Mouse (Mus musculus): Measurements from ENCODE around the gene Thegl.
"Not testable (repeated sequence)": the region's sequence is repeated elsewhere in the genome, so short reads cannot be mapped to it uniquely, and the experiment has no call there.

Thegl gene

DNA sequence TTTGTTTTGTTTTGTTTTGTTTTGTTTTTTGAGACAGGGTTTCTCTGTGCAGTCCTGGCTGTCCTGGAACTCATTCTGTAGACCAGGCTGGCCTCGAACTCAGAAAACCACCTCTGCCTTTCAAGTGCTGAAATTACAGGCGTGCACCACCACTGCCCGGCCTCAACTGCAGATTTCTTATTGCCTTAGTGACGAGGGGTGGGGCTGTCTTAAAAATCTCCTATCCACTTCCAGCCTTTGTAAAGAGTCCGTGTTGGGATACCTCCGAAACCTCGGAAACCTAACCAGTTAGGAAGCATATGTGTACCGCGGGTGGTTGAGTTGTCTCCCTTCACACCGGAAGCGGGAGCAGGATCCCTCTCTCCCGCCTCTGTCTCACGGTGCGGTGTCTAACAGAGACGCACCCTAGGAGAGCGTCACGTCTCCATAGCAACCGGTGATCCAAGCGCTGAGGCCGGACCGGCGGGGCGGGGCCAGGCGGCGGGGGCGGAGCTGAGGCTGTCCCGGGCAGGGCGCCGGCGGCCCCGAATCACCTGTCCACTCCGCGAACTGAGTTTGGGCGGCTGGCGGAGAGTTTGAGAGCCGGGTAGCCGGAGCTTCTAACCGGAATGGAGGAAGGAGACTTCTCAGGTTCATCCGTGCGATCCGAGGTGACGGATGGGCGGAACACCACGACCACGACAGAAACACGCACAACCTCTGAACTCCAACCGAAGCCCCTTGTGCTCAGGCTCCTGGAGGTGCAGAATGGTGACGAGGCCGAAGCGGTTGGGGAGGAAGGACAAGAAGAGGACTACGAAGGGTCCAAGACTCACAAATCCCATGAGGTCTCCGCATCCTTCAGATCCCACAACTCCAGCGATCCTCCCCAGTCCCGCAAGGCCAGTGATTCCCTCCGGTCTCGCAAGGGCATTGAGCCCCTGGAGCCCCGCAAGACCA, at the start of gene Thegl:
Gene Thegl, plus strand, starts transcription at position 480 of the 939 bp plus-strand sequence.
- DNase-seq, result peak; percentile 54 to 57

DNA sequence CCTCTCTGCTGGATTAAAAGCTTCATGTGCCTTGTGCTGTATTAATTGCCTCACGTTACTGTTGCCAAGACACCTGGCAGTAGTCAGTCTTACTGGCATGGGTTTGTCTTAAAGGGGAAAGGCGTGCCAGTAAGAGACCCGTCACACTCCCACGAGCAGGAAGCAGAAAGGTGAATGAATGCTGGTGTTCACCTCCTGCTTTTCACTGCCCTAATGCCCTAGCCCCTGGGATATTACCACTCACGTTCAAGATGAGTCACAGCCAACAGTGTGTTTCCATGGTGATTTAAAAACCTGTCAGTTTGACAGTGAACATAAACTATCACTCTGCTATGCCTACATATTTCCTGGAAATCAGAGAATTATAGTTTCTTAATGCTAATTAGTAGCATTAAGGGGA, 46.6 kb upstream of the Thegl start:
- no peak for DNase-seq

DNA sequence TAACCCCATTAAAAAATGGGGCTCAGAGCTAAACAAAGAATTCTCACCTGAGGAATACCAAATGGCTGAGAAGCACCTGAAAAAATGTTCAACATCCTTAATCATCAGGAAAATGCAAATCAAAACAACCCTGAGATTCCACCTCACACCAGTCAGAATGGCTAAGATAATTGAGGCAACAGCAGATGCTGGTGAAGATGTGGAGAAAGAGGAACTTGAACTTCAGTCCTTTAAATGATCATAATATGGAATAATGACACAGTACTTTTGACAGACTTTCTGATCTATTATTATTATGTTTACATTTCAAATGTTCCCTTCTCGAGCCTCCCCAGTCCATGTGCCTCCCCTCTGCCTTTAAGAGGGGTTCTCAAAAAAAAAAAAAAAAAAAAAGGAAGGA, 44.7 kb upstream of the Thegl start:
- DNase-seq, result not testable (repeated sequence)

DNA sequence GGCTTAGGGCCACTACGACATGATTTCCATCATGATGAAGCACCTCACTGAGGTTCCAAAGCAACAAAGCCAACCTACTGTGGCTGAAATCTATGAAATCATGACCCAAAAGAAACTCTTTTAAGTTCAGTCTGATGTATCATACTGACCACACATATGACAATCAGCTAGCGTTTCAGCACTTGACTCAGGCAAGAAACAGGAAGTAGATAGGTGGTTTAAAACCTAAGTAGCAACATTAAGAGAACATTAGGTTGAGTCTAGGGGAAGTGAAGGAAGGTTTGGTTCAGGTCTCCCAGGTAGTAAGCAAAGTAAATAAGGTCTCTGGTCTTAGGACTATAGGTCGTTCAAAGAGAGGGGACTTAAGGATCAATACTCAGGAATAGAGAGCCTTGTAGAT, 42.3 kb upstream of the Thegl start:
- DNase-seq, result no peak

DNA sequence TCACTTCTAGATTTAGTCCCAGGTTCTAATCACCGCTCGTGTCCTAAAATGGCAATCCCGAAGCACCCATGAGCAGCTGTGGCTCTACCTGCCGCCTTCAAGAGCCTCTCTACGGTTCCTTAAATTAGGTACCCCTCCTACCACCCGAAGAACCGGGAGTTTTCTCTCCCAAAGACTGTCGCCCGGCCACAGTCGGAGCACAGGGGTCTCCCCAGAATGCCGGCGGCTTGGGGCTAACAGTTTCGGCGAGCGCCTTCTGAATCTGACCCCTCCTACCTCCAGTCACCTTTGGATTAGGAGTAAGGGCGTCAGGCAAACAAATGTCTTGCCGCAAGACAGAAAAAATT, 41.6 kb upstream of the Thegl start:
- no peak for DNase-seq

DNA sequence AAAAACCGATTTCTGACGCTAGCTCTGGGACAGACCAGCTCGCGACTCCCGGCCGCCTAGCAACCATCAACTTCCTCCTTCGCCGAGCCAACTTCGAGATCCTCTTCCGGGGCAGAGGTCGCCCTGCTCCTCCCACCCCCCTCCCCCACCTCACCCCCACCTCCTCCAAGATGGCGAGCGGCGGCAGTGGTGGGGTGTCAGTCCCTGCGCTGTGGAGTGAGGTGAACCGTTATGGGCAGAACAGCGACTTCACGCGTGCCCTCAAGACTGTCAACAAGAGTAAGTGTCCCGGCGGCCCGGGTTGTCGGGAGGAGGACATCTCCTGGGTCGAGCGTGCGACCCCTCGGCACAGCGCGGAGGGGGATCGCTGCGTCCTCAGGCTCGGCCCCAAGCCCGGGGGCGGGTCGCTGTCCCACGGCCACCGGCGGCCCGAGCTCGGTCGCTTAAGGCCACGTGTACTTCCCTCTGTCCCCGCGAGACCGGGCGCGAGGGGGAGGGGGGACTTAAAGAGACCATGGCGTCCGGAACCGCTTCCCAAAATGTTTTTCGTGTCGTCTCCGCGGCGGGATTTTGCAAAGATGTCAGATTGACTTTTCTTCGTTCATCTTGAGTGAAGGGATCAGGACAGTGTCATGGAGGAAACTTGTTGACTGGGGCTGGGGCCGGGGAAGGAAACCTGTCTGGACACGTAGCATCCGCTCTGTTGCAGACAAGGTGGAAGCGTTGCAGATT, 41.1 kb upstream of the Thegl start, which contains the start of gene Srp72:
Gene Srp72, plus strand, starts transcription at position 130 of the 732 bp plus-strand sequence.
- peak; percentile 79 to 82 for DNase-seq

DNA sequence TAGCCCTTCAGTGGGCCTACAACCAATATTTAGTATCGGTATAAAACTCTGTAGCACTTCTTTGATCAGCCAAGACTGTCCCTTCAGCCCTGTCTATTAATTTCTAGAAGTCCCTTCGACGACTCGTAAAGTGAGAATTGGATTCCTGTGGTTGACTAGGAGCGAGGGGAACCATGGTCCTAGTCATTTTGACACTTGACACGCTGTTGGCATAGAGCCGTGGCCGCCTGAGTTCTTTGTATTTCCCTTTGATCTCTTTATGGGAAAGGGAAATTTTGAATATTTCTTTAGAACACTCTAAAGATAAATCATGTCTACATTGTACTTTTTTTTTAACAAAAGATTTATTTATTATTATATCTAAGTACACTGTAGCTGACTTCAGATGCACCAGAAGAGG, 40.1 kb upstream of the Thegl start:
- no peak for DNase-seq

DNA sequence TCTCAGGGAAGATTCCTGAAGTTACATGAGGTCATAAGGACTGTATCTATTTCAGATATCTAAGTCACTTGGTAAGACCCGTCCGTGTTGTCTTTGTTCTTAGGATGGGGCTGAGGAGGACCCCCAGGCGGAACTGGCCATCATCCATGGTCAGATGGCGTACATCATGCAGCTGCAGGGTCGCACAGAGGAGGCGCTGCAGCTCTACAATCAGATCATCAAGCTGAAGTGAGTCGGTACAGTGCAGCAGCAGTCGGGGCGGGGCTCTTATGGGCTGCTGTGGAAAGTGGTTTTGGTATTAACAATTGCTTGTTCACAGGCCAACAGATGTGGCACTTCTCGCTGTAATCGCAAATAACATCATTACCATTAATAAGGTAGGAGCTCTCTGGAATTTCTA, 31.8 kb upstream of the Thegl start:
- DNase-seq, result no peak

DNA sequence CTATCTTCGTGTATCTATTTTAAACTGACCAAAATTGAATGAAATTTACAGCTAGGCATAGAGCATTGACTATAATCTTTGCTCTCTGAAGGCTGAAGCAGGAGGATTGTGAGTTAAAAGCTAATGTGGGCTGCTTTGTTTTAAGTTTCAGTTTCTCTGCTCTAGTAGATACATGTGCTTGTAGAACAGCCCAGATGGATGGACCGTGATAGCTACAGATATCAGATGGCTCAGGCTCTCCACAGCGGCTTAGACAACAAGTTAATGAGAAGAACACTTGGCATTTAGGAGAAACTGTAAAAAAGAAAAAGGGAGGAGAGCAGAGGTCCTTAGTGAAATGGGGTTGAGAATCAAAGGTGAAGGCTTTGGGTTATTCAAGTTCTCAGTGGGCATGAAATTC, 25.0 kb upstream of the Thegl start:
- no peak for DNase-seq

DNA sequence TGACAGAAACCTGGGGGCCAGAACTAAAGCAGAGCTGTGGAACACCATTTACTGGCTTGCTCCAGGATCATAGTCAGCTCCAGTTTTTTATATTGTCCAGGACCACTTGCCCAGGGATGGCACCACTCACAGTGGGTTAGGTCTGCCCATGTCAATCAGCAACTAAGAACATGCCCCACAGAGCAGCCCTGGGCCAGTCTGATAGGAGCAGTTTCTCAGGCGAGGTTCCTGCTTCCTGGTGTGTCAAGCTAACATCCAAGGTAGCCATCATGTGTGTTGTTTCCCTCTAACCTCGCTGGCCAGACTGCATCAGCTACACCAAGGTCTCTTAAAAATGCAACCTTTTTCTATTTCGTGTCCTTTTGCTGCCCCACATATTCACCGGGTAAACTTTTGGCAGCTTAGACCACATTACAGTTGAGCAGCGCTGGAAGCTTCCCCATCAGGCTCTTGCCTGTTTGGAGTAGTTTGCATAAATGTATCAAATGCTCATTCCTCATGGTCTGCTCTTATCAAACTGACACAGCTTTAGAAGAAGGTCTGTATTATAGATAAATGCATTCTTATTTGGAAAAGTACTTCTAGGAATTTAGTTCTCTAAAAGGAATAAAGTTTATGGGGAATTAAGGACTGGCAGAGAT, 22.5 kb upstream of the Thegl start:
- DNase-seq, result no peak

DNA sequence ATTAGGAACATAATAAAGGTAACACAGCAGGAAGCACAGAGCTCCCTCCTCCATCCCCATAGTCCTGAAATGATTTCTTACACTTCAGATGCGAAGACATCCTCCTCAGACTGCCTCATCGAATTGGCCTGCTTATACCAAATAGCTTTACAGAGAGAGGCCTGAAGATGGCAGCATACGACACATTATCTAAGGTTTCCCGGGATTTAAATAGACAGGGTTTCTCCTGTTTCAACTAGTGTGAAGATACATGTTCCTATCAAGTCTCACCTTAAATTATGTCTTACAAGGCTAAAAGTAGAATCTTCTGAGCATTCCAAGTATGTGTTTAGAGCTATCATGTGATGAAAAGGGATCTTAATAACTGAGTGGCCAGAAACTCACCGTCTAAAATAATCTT, 17.4 kb upstream of the Thegl start:
- no peak for DNase-seq

DNA sequence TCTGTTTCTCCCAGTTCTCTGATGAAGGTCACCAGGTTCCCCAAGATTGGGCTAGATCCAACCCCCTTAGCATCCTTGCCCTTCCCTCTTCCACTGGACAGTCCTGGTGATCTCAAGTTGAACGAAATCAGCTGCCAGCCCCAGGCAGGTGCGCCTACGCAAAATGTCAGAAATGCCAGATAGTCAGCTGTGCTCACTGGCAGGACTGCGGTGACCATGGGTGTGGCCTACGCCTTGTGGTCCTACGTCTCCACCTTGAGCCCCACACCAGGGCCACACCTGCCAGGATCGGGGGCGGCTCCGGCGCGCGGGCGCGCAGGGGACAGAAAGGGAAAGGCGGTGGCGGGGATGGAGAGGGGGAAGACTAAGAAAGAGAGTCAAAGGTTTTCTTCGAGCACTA, 14.6 kb upstream of the Thegl start:
- no peak for DNase-seq

DNA sequence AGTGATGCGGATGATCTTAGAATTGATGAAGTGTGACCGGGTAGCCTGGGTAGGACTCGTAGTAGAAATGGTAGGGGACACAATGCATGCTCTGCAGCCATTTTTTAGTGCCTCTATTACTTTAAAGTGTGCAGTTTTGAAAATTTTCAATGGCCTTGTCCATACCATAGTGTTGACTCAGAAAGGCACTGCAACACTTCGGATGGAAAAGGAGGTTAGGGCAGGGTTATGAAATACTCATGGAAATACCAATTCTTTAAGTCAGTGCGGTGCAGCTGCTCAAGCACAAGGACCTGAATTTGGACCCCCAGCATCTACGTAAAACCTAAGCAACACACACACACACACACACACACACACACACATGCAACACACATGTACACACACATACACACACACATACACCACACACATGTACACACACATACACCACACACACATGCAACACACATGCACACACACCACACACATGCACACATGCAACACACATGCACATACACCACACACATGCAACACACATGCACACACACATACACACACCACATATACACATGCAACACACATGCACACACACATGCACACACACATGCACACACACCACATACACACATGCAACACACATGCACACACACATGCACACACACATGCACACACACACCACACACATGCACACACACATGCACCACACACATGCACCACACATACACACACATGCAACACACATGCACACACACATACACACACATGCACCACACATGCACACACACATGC, 11.6 kb upstream of the Thegl start, which contains the start of gene Arl9:
Gene Arl9, plus strand, starts transcription at position 5 of the 771 bp plus-strand sequence.
- DNase-seq, result no peak

DNA sequence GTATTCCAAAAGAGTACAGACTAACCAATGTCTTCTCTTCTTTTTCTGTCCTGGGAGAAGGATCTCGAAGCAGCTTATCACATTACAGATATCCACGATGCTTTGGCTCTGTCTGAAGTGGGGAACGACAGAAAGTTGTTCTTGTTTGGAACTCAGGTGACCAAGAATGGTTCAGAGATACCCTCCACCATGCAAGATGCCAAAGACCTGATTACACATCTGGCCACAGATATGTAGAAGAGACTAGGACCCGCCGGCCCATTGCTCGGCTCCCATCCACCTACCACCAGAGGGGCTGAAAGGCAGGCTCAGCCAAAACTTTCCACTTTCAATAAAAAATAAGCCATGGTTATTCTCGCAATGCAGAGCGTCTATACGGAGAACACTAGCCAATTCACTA, 5.5 kb upstream of the Thegl start:
- DNase-seq, result no peak

DNA sequence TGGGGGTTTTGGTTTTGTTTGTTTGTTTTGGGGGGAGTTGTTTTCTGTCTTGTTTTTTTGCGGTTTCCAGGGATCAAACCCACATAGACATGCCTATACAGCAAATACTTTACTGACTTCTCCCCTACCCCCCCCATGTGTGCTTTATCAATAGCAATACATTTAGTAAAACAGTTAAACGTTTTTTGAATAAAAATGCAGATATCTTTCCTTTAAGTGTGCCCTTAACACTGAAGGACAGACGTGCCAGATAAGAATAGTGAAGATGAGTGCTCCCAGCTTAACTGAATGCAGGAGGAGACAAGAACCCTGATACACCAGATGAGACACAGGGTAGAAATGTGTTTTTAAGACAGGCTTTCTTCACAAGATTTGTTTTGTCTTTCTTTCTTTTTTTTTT, 4.7 kb upstream of the Thegl start:
- no peak for DNase-seq

DNA sequence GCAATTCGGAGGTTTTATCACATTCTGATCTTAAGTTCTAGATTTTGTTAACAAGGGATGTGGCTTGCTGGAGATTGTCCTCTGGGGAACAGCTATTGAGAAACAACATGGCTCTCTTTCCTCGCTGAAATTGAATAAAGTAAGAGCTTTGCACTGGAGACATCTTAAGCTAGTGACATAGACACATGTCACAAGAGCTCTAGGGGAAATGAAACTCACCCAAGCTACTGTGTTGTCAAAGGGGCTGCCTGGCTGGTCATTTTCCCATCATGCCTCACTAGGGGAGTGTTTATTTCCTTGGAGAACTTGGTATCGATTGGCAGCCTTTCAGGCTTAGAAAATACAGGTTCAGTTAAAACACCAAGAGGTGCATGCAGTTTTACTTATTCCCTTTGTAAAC, 2.7 kb upstream of the Thegl start:
- DNase-seq, result no peak

DNA sequence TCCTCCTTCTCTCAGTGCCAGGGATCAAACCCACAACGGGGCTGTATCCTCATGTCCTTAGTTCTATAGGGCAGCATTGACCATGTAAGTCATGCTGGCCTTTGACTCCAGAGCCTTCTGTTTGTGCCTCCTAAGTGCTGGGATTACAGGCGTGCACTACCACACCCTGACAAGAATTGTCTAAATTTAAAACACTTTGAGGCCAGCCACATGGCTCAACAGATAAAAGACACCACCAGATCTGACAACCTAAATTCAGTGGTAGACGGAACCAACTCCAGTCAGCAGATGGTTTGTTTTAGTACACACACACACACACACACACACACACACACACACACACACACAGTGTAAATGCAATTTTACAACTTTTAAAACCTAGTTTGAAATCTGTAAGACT, 12.2 kb downstream of the Thegl start:
- no peak for DNase-seq

DNA sequence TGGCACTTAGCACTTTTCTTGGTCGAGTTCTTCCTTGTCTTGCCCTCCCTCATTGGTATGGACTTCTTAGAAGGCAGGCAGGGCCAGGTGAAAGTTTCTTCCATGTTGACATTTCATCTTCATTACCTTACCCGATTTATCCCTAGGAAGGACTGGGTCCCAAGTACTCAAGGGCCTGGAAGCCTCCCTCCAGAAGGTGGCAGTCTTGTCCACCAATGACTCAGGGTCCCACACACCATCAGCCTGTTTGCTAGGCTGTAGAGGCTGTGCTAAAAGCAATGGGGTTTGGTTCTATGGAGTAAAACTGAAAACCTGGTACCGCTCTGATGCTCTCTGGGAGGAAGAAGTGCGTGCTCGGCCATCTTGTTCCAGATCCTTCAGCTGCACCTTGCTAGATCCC, 13.9 kb downstream of the Thegl start:
- peak; percentile 13 to 24 for DNase-seq

DNA sequence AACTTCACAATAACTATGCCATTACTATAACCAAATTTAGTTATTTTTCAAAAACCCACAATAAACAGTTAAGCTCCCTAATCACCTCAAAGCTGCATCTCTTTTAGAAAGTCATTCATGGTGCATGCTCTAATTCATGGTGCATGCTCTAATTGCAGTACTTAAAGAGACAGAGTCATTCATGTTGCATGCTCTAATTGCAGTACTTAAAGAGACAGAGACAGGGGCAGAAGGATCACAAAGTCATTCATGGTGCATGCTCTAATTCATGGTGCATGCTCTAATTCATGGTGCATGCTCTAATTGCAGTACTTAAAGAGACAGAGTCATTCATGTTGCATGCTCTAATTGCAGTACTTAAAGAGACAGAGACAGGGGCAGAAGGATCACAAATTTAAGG, 19.3 kb downstream of the Thegl start:
- not testable (repeated sequence) for DNase-seq

DNA sequence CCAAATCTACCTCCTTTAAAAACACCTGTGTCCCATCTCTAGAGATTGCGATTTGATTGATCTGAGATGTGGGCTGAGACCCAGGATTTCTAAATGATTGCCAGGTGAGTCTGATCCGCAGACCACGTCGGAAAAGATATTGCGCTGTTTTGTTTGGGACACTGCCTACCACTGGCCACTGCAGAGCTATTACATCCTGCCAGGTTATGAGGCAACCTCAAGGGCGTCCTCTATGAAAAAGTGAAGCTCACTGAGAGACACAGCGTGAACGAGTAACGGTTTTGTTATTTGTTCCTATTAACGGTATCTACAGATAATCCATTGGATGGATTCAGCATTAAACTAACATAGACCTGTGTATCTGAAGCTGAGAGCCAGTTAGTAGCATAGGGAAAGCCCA, 22.6 kb downstream of the Thegl start:
- no peak for DNase-seq

DNA sequence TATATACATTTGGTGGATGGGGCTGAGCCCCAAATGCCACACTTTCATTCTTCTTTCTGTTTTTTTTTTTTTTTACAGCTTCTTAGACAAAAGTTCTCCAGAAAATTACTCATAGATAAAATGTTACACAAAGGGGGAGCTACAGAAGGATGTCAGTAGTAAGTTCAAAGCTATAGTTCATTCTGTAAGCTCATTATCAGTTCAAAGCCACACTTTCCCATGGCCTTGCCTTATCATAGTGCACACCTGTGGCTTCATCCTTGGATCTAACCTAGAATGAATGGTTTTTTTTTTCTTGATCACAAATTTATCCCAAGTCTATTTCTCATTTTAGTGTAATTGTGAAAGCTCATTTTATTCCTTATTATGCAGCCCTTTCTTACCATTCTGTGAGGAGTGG, 23.6 kb downstream of the Thegl start:
- no peak for DNase-seq

DNA sequence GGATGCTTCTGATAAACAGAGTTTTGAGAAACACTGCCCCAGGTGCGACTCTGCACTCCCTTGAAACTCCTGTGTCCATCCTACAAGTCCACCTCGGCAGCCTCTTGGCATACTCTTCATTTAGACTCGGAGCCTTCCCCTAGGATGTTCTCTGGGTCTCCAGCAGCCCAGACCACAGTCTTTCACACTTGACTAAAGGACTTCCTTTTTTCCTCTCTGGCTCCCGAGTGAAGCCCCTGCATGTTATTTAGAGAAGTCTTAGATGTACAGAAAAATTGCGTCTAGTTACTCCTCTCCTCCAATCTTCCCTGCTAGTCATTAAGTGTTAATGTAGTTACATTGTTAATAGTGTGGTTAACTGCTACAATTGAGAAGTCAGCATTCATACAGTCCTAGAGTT, 28.5 kb downstream of the Thegl start:
- DNase-seq, result no peak

DNA sequence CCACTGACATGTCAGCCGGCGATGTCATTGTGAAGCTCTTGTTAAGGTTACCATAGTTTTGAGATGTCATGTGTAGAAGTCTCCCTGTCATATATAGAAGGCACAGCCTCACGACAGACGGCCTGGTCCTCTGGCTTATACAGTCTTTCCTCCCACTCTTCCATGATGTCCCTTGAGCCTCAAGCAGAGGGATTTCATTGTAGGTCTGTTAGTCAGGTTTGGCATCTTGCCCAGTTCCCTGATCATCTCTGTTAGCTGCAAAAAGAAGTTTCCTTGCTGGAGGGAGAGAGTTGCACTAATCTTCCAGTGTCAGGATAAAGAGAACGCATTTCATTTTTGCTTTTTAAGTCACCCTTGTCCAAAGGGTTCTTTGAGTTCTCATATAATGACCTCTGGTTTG, 36.8 kb downstream of the Thegl start:
- no peak for DNase-seq
